Mouse (Mus musculus): ENCODE data around the gene Hmx1. TPM values are rescaled to one million over a fixed set of nuclear protein-coding genes. Genes with fewer than 3 reads are reported as not detected.

The Hmx1 gene
- 0.60 and 0.75 TPM in 2 replicates for polyA plus RNA-seq (2016; fragmentation: Nextera tagmentation; extraction: Ambion mirVana)

- 0 out of 2 replicates have a peak, but pooled peaks cover 5% of the 10 kb centered on the region for H3K9me3 ChIP-seq
- 0 out of 2 replicates have a peak within 1 kb of the TSS, but pooled peaks have one; percentile 42 for H3K9ac ChIP-seq (replicated peaks)
- H3K27ac ChIP-seq = no peak within 1 kb of the TSS
- H3K4me3 ChIP-seq (replicated peaks) = peak within 1 kb of the TSS; percentile 52
- peak; percentile 88 for ATAC-seq (ENCODE audit: insufficient number of reproducible peaks, insufficient read depth, low FRiP score, low TSS enrichment, low read depth)
- no peaks in the 10 kb centered on the region for H3K36me3 ChIP-seq
- H3K4me2 ChIP-seq = peak within 1 kb of the TSS; percentile 68
- peaks cover 100% of the 10 kb centered on the region for H3K27me3 ChIP-seq
- peaks cover 20% of the 10 kb centered on the region for H3K4me1 ChIP-seq (replicated peaks)
- WGBS = under 1% methylated on average over 51 of the region's 71 CpGs
These were observed at the start of gene Hmx1 for GRCm38 (mm10) chr5:35388491-35389111. TSS of gene Hmx1 (plus strand) at chr5:35389108.

DNA sequence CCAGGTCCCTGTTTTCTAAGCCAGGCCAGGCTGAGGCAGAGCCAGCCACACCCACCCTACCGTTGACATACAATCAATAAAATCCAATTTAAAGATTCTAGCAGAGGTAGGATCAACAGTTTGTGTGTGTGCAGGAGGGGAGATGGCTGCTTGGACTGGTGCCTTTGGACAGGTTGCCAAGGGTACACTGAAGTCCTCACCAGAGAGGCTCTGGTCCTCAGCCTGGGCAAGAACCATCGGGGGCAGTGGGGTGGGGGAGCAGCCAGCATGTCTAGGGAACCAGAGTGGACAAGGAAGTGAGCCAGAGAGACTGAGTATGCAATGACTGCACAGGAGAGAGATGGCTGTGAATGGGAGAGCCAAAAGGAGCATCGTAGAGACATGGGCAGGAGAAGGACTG lies 43.8 kb upstream of the Hmx1 start:
- WGBS = 91% methylated on average over 3 of the region's 3 CpGs
- no peaks in the 10 kb centered on the region for H3K36me3 ChIP-seq
- no peaks in the 10 kb centered on the region for H3K9me3 ChIP-seq
- H3K27ac ChIP-seq = no peak overlapping the region
- H3K27me3 ChIP-seq = peaks cover 21% of the 10 kb centered on the region
- H3K9ac ChIP-seq (replicated peaks) = no peak overlapping the region
- no peak for ATAC-seq (ENCODE audit: insufficient number of reproducible peaks, insufficient read depth, low FRiP score, low TSS enrichment, low read depth)
- no peak overlapping the region for H3K4me3 ChIP-seq (replicated peaks)
- H3K4me1 ChIP-seq (replicated peaks) = no peaks in the 10 kb centered on the region
- no peak overlapping the region for H3K4me2 ChIP-seq

DNA sequence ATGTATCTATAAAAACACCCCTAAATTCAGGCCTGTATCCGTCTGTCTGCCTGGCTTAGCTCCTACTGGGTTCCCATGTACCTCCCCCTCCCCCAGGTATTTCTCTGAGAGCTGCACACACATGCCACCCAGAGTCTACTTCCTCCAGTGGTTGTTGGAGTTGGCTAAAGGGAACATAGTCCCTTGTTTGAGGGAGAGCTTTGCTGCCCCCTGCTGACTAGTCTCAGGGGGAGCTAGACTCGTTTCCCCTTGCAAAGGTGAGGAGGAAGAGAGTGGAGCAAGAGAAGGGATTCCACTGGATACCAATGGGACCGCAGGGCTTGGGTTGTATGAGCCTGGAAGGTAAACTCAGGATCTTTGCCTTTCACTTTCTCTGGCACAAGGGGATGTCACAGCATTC lies 40.1 kb upstream of the Hmx1 start:
- peaks cover 16% of the 10 kb centered on the region for H3K27me3 ChIP-seq
- no peak overlapping the region for H3K27ac ChIP-seq
- H3K4me2 ChIP-seq = no peak overlapping the region
- no peaks in the 10 kb centered on the region for H3K36me3 ChIP-seq
- no peak overlapping the region for H3K9ac ChIP-seq (replicated peaks)
- 12% methylated on average over 3 of the region's 3 CpGs for WGBS
- H3K4me1 ChIP-seq (replicated peaks) = no peaks in the 10 kb centered on the region
- ATAC-seq (ENCODE audit: insufficient number of reproducible peaks, insufficient read depth, low FRiP score, low TSS enrichment, low read depth) = no peak
- H3K9me3 ChIP-seq = no peaks in the 10 kb centered on the region
- no peak overlapping the region for H3K4me3 ChIP-seq (replicated peaks)

DNA sequence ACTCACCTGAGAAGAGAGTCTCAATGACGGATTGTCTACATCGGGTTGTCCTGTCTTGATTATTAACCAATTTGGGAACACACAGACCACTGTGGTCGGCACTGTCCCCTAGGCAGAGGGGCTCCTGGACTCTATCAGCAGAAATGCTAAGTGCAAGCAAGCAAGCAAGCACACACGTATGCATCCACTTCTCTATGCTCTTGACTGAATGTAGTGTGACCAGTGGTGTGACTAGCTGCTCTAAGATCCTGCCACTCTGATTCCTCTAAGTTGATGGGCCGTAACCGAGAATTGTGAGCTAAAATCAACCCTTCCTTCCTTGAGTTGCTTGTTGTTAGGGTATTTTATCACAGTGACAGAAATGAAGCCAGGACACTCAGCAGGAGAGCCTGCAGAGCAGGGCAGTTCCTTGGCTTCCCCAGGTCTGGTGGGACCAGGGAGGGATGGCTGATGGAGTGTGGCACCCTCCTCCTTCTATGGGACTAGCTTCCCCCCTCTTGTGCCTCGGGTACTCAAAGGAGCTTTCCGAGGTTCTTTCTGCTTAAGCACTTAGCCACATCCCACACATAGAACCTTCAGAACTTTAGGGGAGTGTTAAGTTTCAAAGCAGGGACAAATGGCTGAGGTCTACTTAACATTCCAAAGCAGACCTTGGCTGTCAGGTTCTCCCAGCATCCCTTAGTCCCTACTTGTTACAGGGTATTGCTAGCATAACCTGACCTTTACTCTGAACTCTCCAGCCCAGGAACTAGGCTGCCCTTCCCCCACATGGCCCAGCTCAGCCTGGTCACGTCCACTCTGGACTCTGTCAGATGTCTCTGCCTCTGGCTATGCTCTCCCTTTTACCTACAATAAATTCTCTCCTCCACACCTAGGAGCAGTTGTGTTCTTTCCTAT lies 31.1 kb upstream of the Hmx1 start:
- Histone ChIP-seq H3K9ac (replicated peaks) (no peak overlapping the region), H3K27me3 (peaks cover 25% of the 10 kb centered on the region), H3K9me3 (no peaks in the 10 kb centered on the region), H3K36me3 (no peaks in the 10 kb centered on the region), H3K4me2 (no peak overlapping the region), H3K4me3 (replicated peaks) (no peak overlapping the region), H3K4me1 (replicated peaks) (no peaks in the 10 kb centered on the region; the same call in 1 of the 2 replicates), H3K27ac (no peak overlapping the region)
- ATAC-seq (ENCODE audit: insufficient number of reproducible peaks, insufficient read depth, low FRiP score, low TSS enrichment, low read depth) = no peak
- 40% methylated on average over 9 of the region's 9 CpGs for WGBS

- H3K27ac ChIP-seq = no peak overlapping the region
- no peaks in the 10 kb centered on the region for H3K9me3 ChIP-seq
- H3K4me1 ChIP-seq (replicated peaks) = peaks cover under 1% of the 10 kb centered on the region; the same call in 1 of the 2 replicates
- peak; percentile 55; the same call in 1 of the 2 replicates for ATAC-seq (ENCODE audit: insufficient number of reproducible peaks, insufficient read depth, low FRiP score, low TSS enrichment, low read depth)
- no peaks in the 10 kb centered on the region for H3K36me3 ChIP-seq
- H3K4me3 ChIP-seq (replicated peaks) = no peak overlapping the region
- no peak overlapping the region for H3K9ac ChIP-seq (replicated peaks)
- H3K27me3 ChIP-seq = peaks cover 59% of the 10 kb centered on the region
- H3K4me2 ChIP-seq = no peak overlapping the region
- 45% methylated on average over 8 of the region's 8 CpGs for WGBS
These were observed 27.2 kb upstream of the Hmx1 start for GRCm38 (mm10) chr5:35361570-35362284.

- Histone ChIP-seq H3K4me3 (replicated peaks) (no peak overlapping the region), H3K27ac (no peak overlapping the region), H3K36me3 (no peaks in the 10 kb centered on the region), H3K9me3 (no peaks in the 10 kb centered on the region; the same call in 1 of the 2 replicates), H3K27me3 (peaks cover 80% of the 10 kb centered on the region), H3K4me1 (replicated peaks) (0 out of 2 replicates have a peak, but pooled peaks cover 6% of the 10 kb centered on the region), H3K9ac (replicated peaks) (no peak overlapping the region), H3K4me2 (no peak overlapping the region)
- 54% methylated on average over 20 of the region's 20 CpGs for WGBS
- ATAC-seq (ENCODE audit: insufficient number of reproducible peaks, insufficient read depth, low FRiP score, low TSS enrichment, low read depth) = no peak
These were observed 22.5 kb upstream of the Hmx1 start for GRCm38 (mm10) chr5:35366241-35367032.

DNA sequence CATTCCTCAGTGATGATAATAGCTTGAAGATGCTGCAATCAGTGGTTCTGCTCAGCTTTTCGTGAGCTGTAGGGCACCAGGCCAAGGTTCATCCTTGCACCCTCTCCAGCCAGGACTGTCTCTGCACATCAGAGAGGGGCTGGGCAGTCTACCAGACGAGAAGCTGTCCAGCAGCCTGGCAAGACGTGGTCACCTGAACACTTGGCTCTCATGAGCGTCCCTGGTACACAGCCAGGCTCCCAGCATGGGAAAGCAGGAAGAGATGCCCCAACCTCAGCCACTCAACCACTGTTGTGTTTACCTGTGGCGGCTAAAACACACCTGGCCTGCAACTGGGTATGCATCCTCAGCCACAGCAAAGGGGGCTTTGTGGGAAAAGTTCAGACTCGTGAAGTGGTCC lies 20.0 kb upstream of the Hmx1 start:
- Histone ChIP-seq H3K4me1 (replicated peaks) (0 out of 2 replicates have a peak, but pooled peaks cover 6% of the 10 kb centered on the region), H3K27ac (no peak overlapping the region), H3K9me3 (no peaks in the 10 kb centered on the region; the same call in 1 of the 2 replicates), H3K36me3 (no peaks in the 10 kb centered on the region), H3K9ac (replicated peaks) (no peak overlapping the region), H3K4me2 (no peak overlapping the region), H3K27me3 (peaks cover 80% of the 10 kb centered on the region), H3K4me3 (replicated peaks) (no peak overlapping the region)
- 70% methylated on average over 6 of the region's 6 CpGs for WGBS
- no peak for ATAC-seq (ENCODE audit: insufficient number of reproducible peaks, insufficient read depth, low FRiP score, low TSS enrichment, low read depth)

GRCm38 (mm10) chr5:35379066-35379465 lies 9.8 kb upstream of the Hmx1 start:
- peaks cover 97% of the 10 kb centered on the region for H3K27me3 ChIP-seq
- H3K9ac ChIP-seq (replicated peaks) = no peak overlapping the region
- WGBS = 62% methylated on average over 2 of the region's 2 CpGs
- H3K4me2 ChIP-seq = no peak overlapping the region
- no peaks in the 10 kb centered on the region for H3K36me3 ChIP-seq
- no peak for ATAC-seq (ENCODE audit: insufficient number of reproducible peaks, insufficient read depth, low FRiP score, low TSS enrichment, low read depth)
- no peaks in the 10 kb centered on the region for H3K9me3 ChIP-seq
- H3K4me1 ChIP-seq (replicated peaks) = no peaks in the 10 kb centered on the region
- H3K27ac ChIP-seq = no peak overlapping the region
- H3K4me3 ChIP-seq (replicated peaks) = no peak overlapping the region

DNA sequence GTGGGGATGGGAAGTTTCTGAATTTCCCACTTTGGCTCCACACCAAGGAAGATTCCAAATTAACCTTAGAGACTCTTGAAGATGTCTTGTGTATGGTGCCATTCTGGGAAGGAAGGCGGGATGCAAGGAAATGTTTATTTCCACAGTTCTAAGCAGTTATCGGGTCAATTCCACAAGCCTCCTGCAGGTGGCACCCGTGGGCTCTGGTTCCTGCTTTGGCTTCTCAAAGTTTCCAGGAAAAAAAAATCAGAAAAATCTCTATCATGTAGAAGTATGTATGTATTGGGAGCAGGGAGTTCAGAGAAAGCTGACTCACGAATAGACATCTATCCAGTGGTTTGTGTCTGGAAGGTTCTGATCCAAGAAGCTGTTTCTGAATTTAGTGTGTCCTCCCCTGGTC lies 9.1 kb upstream of the Hmx1 start:
- no peak for ATAC-seq (ENCODE audit: insufficient number of reproducible peaks, insufficient read depth, low FRiP score, low TSS enrichment, low read depth)
- Histone ChIP-seq H3K4me2 (no peak overlapping the region), H3K27ac (no peak overlapping the region), H3K36me3 (no peaks in the 10 kb centered on the region), H3K9ac (replicated peaks) (no peak overlapping the region), H3K4me1 (replicated peaks) (no peaks in the 10 kb centered on the region), H3K9me3 (no peaks in the 10 kb centered on the region), H3K4me3 (replicated peaks) (no peak overlapping the region), H3K27me3 (peaks cover 99% of the 10 kb centered on the region)
- WGBS = under 1% methylated on average over 4 of the region's 4 CpGs

DNA sequence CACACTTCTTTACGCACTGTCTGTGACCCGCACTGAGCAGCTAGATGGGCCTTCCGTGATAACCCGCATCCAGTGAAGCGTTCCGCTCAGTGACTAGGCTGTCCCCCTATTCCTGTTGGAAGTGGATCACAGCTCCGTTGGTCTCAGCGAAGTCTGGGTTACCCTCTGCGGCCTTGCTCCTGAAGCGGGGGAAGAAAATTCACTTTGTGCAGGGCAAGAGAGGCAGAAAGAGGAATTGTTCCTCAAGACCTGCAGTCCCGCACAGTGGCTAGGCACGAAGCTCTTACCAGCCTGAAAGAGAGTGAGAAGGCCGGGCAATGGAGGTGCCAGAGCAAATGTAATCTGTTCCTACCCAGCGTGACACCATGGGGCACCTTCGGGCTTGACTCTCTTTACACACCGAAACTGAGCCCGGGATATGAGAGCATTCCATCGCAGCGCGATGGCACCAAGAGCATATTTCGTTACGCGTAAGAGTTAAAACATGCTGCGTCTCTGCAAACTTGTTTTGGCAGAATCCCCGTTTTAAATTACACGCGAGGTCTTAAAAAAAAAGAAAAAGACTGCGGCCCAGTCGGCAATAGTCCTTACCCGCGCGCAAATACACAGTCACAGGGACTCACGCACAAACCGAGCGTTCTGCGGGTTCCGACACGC lies 946 bp upstream of the Hmx1 start:
- H3K4me2 ChIP-seq = peak overlapping the region; percentile 68
- H3K9ac ChIP-seq (replicated peaks) = no peak overlapping the region
- no peaks in the 10 kb centered on the region for H3K36me3 ChIP-seq
- 1% methylated on average over 38 of the region's 38 CpGs for WGBS
- peak overlapping the region; percentile 52 for H3K4me3 ChIP-seq (replicated peaks)
- H3K27me3 ChIP-seq = peaks cover 100% of the 10 kb centered on the region
- H3K4me1 ChIP-seq (replicated peaks) = peaks cover 20% of the 10 kb centered on the region
- H3K9me3 ChIP-seq = 0 out of 2 replicates have a peak, but pooled peaks cover 5% of the 10 kb centered on the region
- no peak for ATAC-seq (ENCODE audit: insufficient number of reproducible peaks, insufficient read depth, low FRiP score, low TSS enrichment, low read depth)
- no peak overlapping the region for H3K27ac ChIP-seq

Data from limb, embryonic 12.5 days (tissue).